Mouse (Mus musculus) lung, postnatal 14 days (tissue): ENCODE measurements at regions not wholly inside any gene's neighbourhood (a gene's known extent, or its start where the extent isn't known, plus 50 kb on each side); places are given as distances from the start of the nearest gene placed in this dataset.

Experiments
- DNase-seq: peaks from one replicate; pipeline ENCODE4 v3.0.0; 2021

- peak; percentile 57 for DNase-seq
Observed at GRCm38 (mm10) chr19:13980988-13981630, 67.8 kb downstream of the Olfr1505 start.

- no peak for DNase-seq
Observed at GRCm38 (mm10) chr19:13982823-13983222, 69.5 kb downstream of the Olfr1505 start.
